Mouse (Mus musculus) E14TG2a.4 (cell line): Measurements from ENCODE around the gene Ehbp1l1.
A peak's percentile ranks its signal among the peaks of the same experiment; 100 is the strongest.

ENCODE experiments used
- CTCF ChIP-seq: conservative IDR thresholded peaks from 2 replicates; pipeline ENCODE4 v1.5.1; 2014; ENCODE audit warnings: low read length
- NANOG ChIP-seq: IDR thresholded peaks from 2 replicates; pipeline ENCODE4 v1.6.1; 2014; ENCODE audit warnings: borderline replicate concordance, low read length, mixed read lengths
- POU5F1 ChIP-seq: IDR thresholded peaks from 2 replicates; pipeline ENCODE4 v1.6.1; 2014; ENCODE audit warnings: low read length, borderline replicate concordance

DNA sequence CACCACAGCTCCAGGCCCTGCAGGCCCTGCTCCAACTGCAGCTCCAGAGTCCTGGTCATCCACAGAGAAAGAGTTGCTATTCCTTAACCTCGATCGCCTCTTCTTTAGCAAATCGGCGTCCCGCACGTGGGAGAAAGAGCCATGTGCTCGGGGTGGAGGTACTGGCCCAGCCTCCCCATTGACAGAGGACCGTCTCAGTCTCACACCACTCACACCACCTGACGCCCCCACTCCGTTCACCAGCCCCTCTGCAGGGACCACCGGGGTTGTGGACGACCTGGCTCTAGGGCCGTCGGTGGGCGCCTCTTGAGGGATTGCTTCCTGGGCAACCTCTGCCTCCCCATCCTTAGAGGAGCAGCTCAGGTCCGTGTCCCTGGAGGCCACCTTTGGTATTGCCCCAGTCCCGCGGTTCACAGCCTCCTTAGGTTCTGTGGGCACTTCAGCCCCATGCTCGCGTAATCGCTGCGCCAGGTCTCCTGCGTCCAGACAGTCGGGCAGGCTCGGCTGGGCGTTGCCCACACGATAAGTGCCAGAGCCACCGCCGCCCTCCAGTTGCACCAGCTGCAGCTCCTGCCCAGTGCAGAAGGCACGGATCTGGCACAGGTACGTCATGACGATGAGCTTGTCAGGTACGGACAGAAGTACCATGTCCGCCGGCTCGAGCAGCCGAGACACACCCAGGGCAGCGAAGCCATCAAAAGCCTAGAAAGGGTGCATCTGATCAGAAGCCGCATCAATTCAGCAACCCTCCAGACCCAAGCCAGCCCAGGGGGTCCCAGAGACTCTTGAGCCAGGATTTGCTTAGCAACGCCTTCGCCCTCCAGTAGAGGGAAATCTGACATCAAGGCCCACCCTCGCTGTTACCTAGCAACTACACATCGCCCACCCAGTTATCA lies 10.1 kb downstream of the Ehbp1l1 start:
- TF ChIP-seq CTCF (peak; percentile 47), POU5F1 (no peak), NANOG (no peak)
